Mouse (Mus musculus) liver, embryonic 14.5 days (tissue): ENCODE results near the gene Ruvbl2.
"Not testable (repeated sequence)": the region's sequence is repeated elsewhere in the genome, so short reads cannot be mapped to it uniquely, and the experiment has no call there.

Source experiments
- CTCF ChIP-seq: IDR thresholded peaks from 2 replicates; pipeline ENCODE4 v1.5.1; 2016; ENCODE audit warnings: antibody characterized with exemption, low read depth, control low read depth
- EP300 ChIP-seq: IDR thresholded peaks from 2 replicates; pipeline ENCODE4 v1.6.1; 2016; ENCODE audit warnings: antibody characterized with exemption, low read depth

DNA sequence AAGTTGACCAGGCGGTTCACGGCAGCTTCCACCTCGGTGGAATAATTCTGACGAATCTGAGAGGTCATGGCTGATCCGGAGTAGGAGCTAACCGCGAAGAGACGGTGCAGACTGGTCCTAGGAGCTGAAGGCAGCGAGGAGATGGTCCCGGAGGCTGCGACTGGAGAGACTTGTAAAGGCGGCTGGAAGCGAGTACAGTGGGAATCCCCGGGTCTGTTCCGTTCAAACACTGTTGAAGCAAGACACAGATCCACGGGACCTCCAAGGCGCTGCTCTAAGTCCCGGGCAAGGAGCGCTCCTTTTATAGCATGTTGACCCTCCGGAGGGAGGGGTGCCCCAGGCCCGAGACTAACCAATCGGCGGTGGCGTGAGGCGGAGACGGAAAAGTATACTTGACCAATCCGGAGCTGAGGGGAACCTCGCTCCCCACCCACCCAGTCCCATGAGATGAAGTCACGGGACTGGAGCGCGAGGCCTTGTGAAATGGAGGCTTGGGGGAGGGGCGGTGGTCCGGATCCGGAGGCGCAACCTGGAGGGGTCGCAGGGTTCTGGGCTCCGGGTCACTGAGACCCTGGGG lies 21.8 kb upstream of the Ruvbl2 start, which contains the start of gene Ftl1:
- not testable (repeated sequence) for TF ChIP-seq CTCF, EP300
